Mouse (Mus musculus): ENCODE results near the gene Tmem87a.

Gene Tmem87a

GRCm38 (mm10) chr2:120360425-120360824 is 43.5 kb downstream of the Tmem87a start:
- DNase-seq (ENCODE audit: low spot score) = no peak

GRCm38 (mm10) chr2:120352682-120353646 is 50.9 kb downstream of the Tmem87a start, which contains the start of gene Vps39:
Vps39 (minus strand) TSS chr2:120353137.
- DNase-seq (ENCODE audit: low spot score) = peak; percentile 90

- no peak for DNase-seq (ENCODE audit: low spot score)
Measured at GRCm38 (mm10) chr2:120351321-120351720, 52.6 kb downstream of the Tmem87a start.

GRCm38 (mm10) chr2:120348120-120348519 is 55.8 kb downstream of the Tmem87a start:
- DNase-seq (ENCODE audit: low spot score) = no peak

GRCm38 (mm10) chr2:120341741-120342140 is 62.2 kb downstream of the Tmem87a start:
- no peak for DNase-seq (ENCODE audit: low spot score)

- no peak for DNase-seq (ENCODE audit: low spot score)
Measured at GRCm38 (mm10) chr2:120337886-120338285, 66.0 kb downstream of the Tmem87a start.

- DNase-seq (ENCODE audit: low spot score) = no peak
Measured at GRCm38 (mm10) chr2:120331575-120331974, 72.3 kb downstream of the Tmem87a start.

- no peak for DNase-seq (ENCODE audit: low spot score)
Measured at GRCm38 (mm10) chr2:120315077-120315476, 88.8 kb downstream of the Tmem87a start.

- no peak for DNase-seq (ENCODE audit: low spot score)
Measured at GRCm38 (mm10) chr2:120314487-120314886, 89.4 kb downstream of the Tmem87a start.

- DNase-seq (ENCODE audit: low spot score) = no peak
Measured at GRCm38 (mm10) chr2:120313976-120314375, 89.9 kb downstream of the Tmem87a start, which contains the start of gene Pla2g4f. Pla2g4f (minus strand) TSS chr2:120314165.

GRCm38 (mm10) chr2:120312276-120312825 is 91.6 kb downstream of the Tmem87a start:
- no peak for DNase-seq (ENCODE audit: low spot score)
